Mouse (Mus musculus) limb, embryonic 10.5 days (tissue): ENCODE results near the gene Itprip. TPM values are rescaled to one million over a fixed set of nuclear protein-coding genes. Genes with fewer than 3 reads are reported as not detected.
A peak's percentile ranks its signal among the peaks of the same experiment; 100 is the strongest.

Experiments used
- DNase-seq: peaks from one replicate; pipeline ENCODE4 v3.0.0-alpha.2; 2017; ENCODE audit warnings: low spot score
- H3K27ac ChIP-seq: fragments of 300-500 bp; sonication (generic); 2 replicates; pipeline ENCODE4 v1.5.1; 2016; ENCODE audit warnings: mild to moderate bottlenecking
- H3K27me3 ChIP-seq: fragments of 300-500 bp; sonication (generic); 2 replicates; pipeline ENCODE4 v1.6.1; 2016; ENCODE audit warnings: low read depth, mild to moderate bottlenecking; ENCODE audit not compliant: poor library complexity, severe bottlenecking
- H3K36me3 ChIP-seq: fragments of 300-500 bp; sonication (generic); 2 replicates; pipeline ENCODE4 v1.6.1; 2016; ENCODE audit warnings: mild to moderate bottlenecking, moderate library complexity
- H3K4me1 ChIP-seq: fragments of 300-500 bp; sonication (generic); 2 replicates; pipeline ENCODE4 v1.6.1; 2016
- H3K4me3 ChIP-seq: fragments of 300-500 bp; sonication (generic); 2 replicates; pipeline ENCODE4 v1.5.1; 2016; ENCODE audit warnings: mild to moderate bottlenecking, moderate library complexity
- H3K9me3 ChIP-seq: fragments of 300-500 bp; sonication (generic); replicated peaks from 2 replicates; pipeline ENCODE4 v1.6.1; 2016; ENCODE audit warnings: mild to moderate bottlenecking
- WGBS: fragments of 180-500 bp; shearing (Covaris S2); methylation state at CpG from one replicate; pipeline ENCODE4 v1.1.7; 2016; 5-methylcytosine and 5-hydroxymethylcytosine counted together
- polyA plus RNA-seq: library from polyadenylated mRNA; unstranded; fragments of >200 nt; fragmentation: Nextera tagmentation; extraction: Ambion mirVana; gene quantifications from 2 replicates; pipeline ENCODE4 v1.2.1, GENCODE M21; 2016

The Itprip gene
- polyA plus RNA-seq, result 19.0 and 27.5 TPM in 2 replicates

- Histone ChIP-seq H3K4me1 (peaks cover 32% of the 10 kb centered on the region), H3K36me3 (no peaks in the 10 kb centered on the region), H3K9me3 (no peaks in the 10 kb centered on the region), H3K4me3 (peak within 1 kb of the TSS; percentile 94), H3K27ac (peak within 1 kb of the TSS; percentile 98), H3K27me3 (no peaks in the 10 kb centered on the region)
- under 1% methylated on average over 48 of the region's 48 CpGs for WGBS
- peak; percentile 86 for DNase-seq
Observed at GRCm38 (mm10) chr19:47919126-47919965, at the start of gene Itprip, which contains the start of gene Cfap43. Gene Itprip, minus strand, starts transcription at chr19:47919299. Gene Cfap43, minus strand, starts transcription at chr19:47919287.

GRCm38 (mm10) chr19:47958181-47958580 is 39.1 kb upstream of the Itprip start:
- 79% methylated on average over 13 of the region's 13 CpGs for WGBS
- no peaks in the 10 kb centered on the region for H3K36me3 ChIP-seq
- no peak for DNase-seq

GRCm38 (mm10) chr19:47953169-47953568 is 34.1 kb upstream of the Itprip start:
- H3K27ac ChIP-seq, result no peak overlapping the region
- no peaks in the 10 kb centered on the region for H3K9me3 ChIP-seq
- DNase-seq, result no peak
- no peaks in the 10 kb centered on the region for H3K4me1 ChIP-seq
- 85% methylated on average over 9 of the region's 9 CpGs for WGBS
- H3K27me3 ChIP-seq, result no peaks in the 10 kb centered on the region
- no peak overlapping the region for H3K4me3 ChIP-seq
- H3K36me3 ChIP-seq, result no peaks in the 10 kb centered on the region

More at GRCm38 (mm10) chr19:47958181-47958580, 39.1 kb upstream of the Itprip start:
- H3K4me1 ChIP-seq, result no peaks in the 10 kb centered on the region
- no peaks in the 10 kb centered on the region for H3K9me3 ChIP-seq
- no peak overlapping the region for H3K4me3 ChIP-seq
- H3K27ac ChIP-seq, result no peak overlapping the region
- no peaks in the 10 kb centered on the region for H3K27me3 ChIP-seq

- Histone ChIP-seq H3K4me1 (0 out of 2 replicates have a peak, but pooled peaks cover 3% of the 10 kb centered on the region), H3K36me3 (no peaks in the 10 kb centered on the region), H3K9me3 (no peaks in the 10 kb centered on the region), H3K27me3 (no peaks in the 10 kb centered on the region), H3K27ac (no peak overlapping the region), H3K4me3 (no peak overlapping the region)
- DNase-seq, result no peak
- WGBS, result 94% methylated on average over 7 of the region's 7 CpGs
Observed at GRCm38 (mm10) chr19:47950946-47951345, 31.8 kb upstream of the Itprip start.

- no peak for DNase-seq
- Histone ChIP-seq H3K36me3 (no peaks in the 10 kb centered on the region), H3K27me3 (no peaks in the 10 kb centered on the region), H3K4me3 (no peak overlapping the region), H3K27ac (no peak overlapping the region), H3K4me1 (0 out of 2 replicates have a peak, but pooled peaks cover 3% of the 10 kb centered on the region), H3K9me3 (no peaks in the 10 kb centered on the region)
- WGBS, result 66% methylated on average over 23 of the region's 23 CpGs
Observed at GRCm38 (mm10) chr19:47946821-47947465, 27.8 kb upstream of the Itprip start.

- peaks cover 12% of the 10 kb centered on the region for H3K4me1 ChIP-seq
- WGBS, result 82% methylated on average over 6 of the region's 6 CpGs
Observed at GRCm38 (mm10) chr19:47939361-47939760, 20.3 kb upstream of the Itprip start.

GRCm38 (mm10) chr19:47937443-47938406 is 18.6 kb upstream of the Itprip start, which contains the start of gene Cfap58:
Gene Cfap58, plus strand, starts transcription at chr19:47937675.
- H3K27me3 ChIP-seq, result peaks cover 17% of the 10 kb centered on the region
- WGBS, result 8% methylated on average over 41 of the region's 41 CpGs
- peak within 1 kb of the TSS; percentile 9; the same call in 1 of the 2 replicates for H3K27ac ChIP-seq
- DNase-seq, result peak; percentile 88
- no peaks in the 10 kb centered on the region for H3K9me3 ChIP-seq
- H3K4me3 ChIP-seq, result peak within 1 kb of the TSS; percentile 44
- peaks cover 12% of the 10 kb centered on the region for H3K4me1 ChIP-seq
- no peaks in the 10 kb centered on the region for H3K36me3 ChIP-seq

More at GRCm38 (mm10) chr19:47939361-47939760, 20.3 kb upstream of the Itprip start:
- no peaks in the 10 kb centered on the region for H3K36me3 ChIP-seq
- no peaks in the 10 kb centered on the region for H3K9me3 ChIP-seq
- DNase-seq, result no peak
- H3K27ac ChIP-seq, result no peak overlapping the region
- no peak overlapping the region for H3K4me3 ChIP-seq
- peaks cover 17% of the 10 kb centered on the region for H3K27me3 ChIP-seq

GRCm38 (mm10) chr19:47936938-47937337 is 17.8 kb upstream of the Itprip start:
- 75% methylated on average over 9 of the region's 9 CpGs for WGBS
- Histone ChIP-seq H3K9me3 (no peaks in the 10 kb centered on the region), H3K4me1 (peaks cover 14% of the 10 kb centered on the region), H3K27ac (no peak overlapping the region), H3K27me3 (peaks cover 17% of the 10 kb centered on the region), H3K4me3 (peak overlapping the region; percentile 44), H3K36me3 (no peaks in the 10 kb centered on the region)
- no peak for DNase-seq

- Histone ChIP-seq H3K27me3 (peaks cover 17% of the 10 kb centered on the region), H3K9me3 (no peaks in the 10 kb centered on the region), H3K4me1 (peaks cover 14% of the 10 kb centered on the region), H3K36me3 (no peaks in the 10 kb centered on the region), H3K4me3 (no peak overlapping the region), H3K27ac (no peak overlapping the region)
- DNase-seq, result no peak
- WGBS, result 95% methylated on average over 11 of the region's 11 CpGs
Observed at GRCm38 (mm10) chr19:47936490-47936889, 17.4 kb upstream of the Itprip start.

GRCm38 (mm10) chr19:47935530-47935929 is 16.4 kb upstream of the Itprip start:
- 87% methylated on average over 6 of the region's 6 CpGs for WGBS
- Histone ChIP-seq H3K27ac (no peak overlapping the region), H3K36me3 (no peaks in the 10 kb centered on the region), H3K4me1 (peaks cover 14% of the 10 kb centered on the region), H3K9me3 (no peaks in the 10 kb centered on the region), H3K27me3 (peaks cover 17% of the 10 kb centered on the region), H3K4me3 (no peak overlapping the region)
- DNase-seq, result no peak

GRCm38 (mm10) chr19:47934636-47935238 is 15.6 kb upstream of the Itprip start:
- DNase-seq, result no peak
- WGBS, result 71% methylated on average over 16 of the region's 16 CpGs
- Histone ChIP-seq H3K4me3 (no peak overlapping the region), H3K4me1 (peaks cover 14% of the 10 kb centered on the region), H3K27ac (peak overlapping the region; percentile 44; the same call in 1 of the 2 replicates), H3K27me3 (peaks cover 17% of the 10 kb centered on the region), H3K36me3 (no peaks in the 10 kb centered on the region), H3K9me3 (no peaks in the 10 kb centered on the region)

- H3K4me1 ChIP-seq, result peaks cover 14% of the 10 kb centered on the region
- H3K27me3 ChIP-seq, result peaks cover 15% of the 10 kb centered on the region
- H3K27ac ChIP-seq, result peak overlapping the region; percentile 46; the same call in 1 of the 2 replicates
- no peak overlapping the region for H3K4me3 ChIP-seq
- WGBS, result 91% methylated on average over 8 of the region's 8 CpGs
- no peak for DNase-seq
- no peaks in the 10 kb centered on the region for H3K9me3 ChIP-seq
- H3K36me3 ChIP-seq, result no peaks in the 10 kb centered on the region
Observed at GRCm38 (mm10) chr19:47934146-47934545, 15.0 kb upstream of the Itprip start.
